Mouse (Mus musculus) embryo, embryonic 10 days (tissue): ENCODE measurements around the gene Fer1l5.
A peak's percentile ranks its signal among the peaks of the same experiment; 100 is the strongest.

Experiments
- DNase-seq: peaks from one replicate; pipeline ENCODE4 v3.0.0-alpha.2; 2015; ENCODE audit warnings: low spot score

Fer1l5 gene

DNA sequence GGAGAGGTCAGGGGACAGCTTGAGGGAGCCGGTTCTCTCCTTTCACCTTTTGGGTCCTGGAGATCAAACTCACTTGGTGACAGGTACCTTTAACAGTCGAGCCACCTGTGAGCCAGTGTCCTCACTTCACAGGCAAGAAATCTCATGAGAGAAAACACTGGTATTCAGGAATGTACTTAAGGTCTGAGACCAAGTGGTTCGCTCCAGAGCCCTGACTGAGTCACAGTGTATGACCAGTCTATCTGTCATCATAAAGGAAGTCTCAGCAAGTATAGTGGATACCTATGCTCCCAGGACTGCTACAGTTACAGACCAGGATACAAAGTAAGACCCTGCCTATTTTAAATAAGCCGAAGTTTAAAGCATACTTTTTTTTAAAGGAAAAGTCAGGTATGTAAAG, 60.9 kb downstream of the Fer1l5 start:
- no peak for DNase-seq

DNA sequence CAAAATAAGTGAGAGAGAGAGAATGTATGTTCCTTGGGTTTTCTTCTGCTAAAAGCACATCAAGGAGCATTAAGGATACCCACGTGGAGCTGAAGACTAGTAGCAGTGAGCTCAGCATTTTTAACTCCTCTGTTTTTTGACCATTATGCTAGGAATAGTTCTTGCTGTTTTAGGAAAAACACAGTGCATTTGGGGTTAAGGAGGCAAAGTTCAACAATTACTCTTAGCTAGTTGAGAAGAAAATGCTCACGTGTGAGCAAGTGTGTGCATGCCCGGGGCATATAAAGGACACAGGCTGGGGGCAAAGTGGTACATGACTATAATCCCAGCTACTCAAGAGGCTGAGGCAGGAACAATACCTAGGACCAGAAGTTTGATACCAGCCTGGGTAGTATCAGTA, 61.5 kb downstream of the Fer1l5 start:
- DNase-seq, result no peak

DNA sequence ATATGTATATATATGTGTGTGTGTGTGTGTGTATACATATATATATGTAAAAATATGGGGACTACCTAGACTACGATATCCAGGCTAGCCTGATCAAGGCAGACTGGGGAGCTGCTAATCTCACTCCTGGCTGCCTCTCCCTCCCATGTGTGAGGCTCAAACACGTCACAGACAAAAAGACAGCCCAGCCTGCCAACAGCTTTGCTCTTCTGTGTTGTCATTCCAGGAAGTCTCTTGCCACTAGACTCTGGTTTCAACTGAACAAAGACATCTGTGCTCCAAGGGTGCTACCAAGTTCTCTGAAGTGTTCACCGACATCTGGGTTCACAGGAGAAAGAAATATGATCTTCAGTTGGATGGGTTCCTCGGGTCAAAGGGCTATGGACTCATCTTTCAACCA, 63.0 kb downstream of the Fer1l5 start:
- no peak for DNase-seq

DNA sequence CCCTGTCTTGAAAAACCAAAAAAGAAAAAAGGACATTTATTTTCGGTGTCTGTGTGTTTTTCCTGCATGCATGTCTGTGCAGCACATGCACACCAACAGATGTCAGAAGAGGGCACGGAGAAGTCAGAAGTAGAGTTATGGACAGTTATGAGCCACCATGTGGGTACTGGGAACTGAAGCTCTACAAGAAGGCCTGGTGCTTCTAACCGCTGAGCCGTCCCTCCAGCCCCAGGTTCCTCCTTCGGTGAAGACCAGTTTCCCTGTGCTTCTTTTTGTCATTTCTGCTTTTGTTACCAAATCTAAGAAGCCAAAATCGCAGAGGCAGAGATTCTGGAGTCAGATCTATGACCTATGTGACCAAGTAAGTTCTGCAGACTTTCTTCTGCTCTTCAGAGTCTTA, 64.4 kb downstream of the Fer1l5 start:
- DNase-seq, result no peak

- DNase-seq, result no peak
Measured at GRCm38 (mm10) chr1:36437223-36437622, 65.1 kb downstream of the Fer1l5 start.

DNA sequence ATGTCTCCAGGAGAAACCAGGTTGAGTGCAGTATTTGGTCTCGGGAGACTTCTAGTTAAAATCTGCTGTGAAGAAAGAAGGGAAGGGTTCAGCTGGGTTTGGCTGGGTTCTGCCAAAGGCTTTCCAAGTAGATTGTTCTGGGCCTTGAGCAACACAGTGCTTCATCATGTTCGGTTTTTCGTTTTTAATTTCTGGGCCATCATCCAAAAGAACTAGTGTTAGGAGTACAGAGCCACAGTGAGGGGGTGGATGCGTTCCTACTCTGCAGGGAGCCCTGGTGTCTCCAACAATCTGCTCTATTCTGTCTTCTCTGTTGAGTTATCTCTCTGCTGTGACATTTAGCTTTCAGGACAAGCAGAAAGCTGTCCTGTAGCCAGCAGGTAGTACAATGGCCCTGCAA, 69.0 kb downstream of the Fer1l5 start:
- no peak for DNase-seq

DNA sequence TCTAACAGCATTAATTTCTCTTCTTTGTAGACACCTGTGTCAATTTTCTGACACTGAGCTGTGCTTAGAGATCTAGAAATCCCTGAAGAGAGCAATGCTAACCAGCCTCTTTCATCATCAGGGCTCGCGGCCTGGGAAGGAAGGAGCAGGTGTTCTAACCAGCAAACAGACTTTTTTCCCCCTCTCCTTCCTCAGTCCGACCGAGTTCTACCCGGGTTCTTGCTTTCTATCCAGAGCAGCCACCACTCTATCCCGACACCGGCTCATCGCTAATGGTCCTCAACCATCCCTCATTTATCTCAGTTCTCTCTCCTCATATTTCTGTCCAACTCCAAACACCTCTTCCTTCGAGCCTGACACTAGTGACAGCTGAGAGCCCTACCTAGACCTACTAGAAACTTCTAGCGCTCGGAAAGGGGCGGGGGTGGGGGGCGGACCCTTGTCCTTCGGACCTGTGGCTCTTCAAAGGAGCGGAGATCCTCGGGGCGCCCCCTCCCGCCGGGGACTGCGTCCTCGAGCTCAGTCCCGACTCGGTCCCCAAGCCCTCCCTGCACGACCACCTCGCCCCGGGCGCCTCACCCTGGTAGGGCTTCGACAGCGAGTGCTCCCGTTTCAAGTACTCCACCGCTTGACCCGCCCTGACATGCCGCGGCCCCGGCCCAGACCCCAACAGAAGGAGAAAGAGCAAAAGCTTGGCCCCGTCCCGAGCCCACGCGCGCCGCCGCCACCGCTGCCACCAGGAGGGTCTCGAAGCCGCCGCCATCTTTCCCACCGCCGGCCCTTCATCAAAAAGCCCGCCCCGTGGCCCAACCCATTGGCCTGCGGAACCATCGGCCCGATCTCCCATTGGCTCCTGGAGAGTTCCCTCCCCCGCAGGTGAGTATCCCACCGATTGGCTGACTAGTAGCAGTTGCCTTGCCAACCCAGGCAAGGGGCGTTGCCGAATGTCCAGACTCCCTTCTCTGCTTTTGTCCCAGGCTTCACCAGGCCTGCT, 72.7 kb downstream of the Fer1l5 start, which contains the start of gene Lman2l:
Lman2l (minus strand) TSS at position 801 of the 994 bp plus-strand sequence.
- DNase-seq, result peak; percentile 98

GRCm38 (mm10) chr1:36445508-36445907, 73.4 kb downstream of the Fer1l5 start:
- DNase-seq, result no peak

DNA sequence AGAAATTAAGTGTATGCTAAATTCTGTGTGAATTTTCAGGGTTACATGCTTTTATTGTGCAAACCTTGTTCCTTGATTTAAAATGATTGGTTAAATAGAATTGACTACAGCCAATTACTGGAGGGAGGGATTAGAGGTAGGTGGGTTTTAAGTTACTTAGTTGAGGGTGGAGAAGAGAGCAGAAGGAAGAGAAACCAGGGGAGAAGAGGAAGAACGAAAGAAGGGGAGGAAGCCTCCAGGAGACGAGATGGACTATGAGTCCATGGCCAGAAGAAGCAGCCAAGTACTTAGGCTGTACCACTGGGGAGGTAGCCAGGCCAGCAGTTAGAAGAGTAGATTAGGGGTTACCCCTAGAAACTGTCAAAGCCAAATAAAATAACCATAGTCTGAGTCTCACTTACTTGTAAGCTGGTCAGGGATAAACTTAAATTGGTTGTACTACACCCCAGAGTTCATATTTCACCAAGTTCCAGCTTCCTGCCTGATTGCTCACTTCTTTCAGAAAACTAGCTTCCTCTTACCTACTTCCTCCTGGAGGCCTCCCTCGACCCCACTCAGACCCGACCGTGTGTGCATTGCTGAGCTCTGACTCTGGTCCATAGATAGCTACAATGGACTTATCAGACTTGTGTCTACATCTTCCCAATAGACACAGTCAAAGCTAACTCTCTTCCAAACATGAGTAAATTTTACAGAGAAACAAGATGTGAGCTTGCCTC, 74.2 kb downstream of the Fer1l5 start:
- no peak for DNase-seq

- DNase-seq, result no peak
Measured at GRCm38 (mm10) chr1:36446841-36447240, 74.8 kb downstream of the Fer1l5 start.

- no peak for DNase-seq
Measured at GRCm38 (mm10) chr1:36454055-36454815, 82.1 kb downstream of the Fer1l5 start.

- DNase-seq, result no peak
Measured at GRCm38 (mm10) chr1:36457388-36458014, 85.4 kb downstream of the Fer1l5 start.

DNA sequence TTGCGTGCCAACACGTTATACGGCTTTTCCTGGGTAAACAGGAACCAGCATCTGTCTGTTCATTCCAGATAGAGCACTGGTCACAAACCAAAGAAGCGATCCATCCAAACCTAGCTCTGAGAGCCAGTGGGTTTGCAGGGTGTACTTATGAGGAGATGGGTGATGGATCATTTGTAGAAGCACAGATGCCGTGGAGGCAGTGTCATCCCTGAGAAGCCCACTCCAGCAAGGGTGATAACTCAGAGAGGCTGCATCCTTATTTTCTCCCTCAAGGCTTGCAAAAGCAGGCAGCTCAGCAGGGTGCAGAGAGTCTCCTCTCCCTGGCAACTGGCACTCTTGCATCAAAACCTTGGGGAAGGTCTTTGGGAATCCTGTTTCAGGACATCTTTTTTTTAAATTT, 86.1 kb downstream of the Fer1l5 start:
- no peak for DNase-seq

- DNase-seq, result no peak
Measured at GRCm38 (mm10) chr1:36461829-36462228, 89.7 kb downstream of the Fer1l5 start.

DNA sequence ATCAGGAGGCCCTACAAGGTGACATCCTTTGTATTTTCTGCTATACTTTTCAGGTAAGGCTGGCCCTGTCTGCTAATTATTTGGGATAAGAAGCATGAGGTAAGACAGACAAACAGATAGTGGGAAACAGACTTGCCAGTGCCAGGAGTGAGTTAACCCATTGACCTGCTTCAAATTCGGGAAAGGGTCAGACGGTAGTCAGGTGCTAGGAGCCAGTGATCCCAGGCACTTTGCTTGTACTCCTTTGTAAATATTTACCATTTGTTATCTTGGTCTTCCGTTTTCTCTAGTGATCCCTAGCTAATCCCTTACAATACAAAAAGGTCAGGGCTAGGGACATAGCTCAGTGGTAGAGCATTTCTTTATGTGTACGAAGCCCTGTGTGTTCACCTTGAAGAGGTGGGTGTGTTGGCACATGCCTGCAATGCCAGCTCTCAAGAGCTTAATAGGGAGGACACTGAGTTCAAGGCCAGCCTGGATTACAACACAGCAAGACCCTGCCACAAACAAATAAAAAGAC, 93.6 kb downstream of the Fer1l5 start:
- DNase-seq, result no peak

DNA sequence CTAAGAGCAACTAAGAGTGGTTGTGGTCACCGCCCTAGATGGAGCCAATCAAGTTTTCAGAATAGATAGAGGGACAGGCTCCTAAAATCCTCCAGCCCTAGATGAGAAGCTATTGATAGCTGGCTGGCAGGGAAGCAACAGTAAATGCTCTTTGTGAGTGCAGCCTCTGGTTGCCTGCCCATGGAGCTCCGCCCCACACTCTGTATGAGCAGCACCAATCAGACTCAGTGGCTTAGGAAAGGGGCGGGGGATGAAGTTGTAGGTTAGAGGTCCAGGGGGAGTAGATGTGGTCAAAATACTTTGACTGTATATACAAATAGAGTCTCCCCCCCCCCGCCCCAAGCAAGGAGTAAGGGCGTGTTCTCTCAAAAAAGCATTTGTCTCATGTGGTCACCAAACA, 95.4 kb downstream of the Fer1l5 start:
- DNase-seq, result no peak

DNA sequence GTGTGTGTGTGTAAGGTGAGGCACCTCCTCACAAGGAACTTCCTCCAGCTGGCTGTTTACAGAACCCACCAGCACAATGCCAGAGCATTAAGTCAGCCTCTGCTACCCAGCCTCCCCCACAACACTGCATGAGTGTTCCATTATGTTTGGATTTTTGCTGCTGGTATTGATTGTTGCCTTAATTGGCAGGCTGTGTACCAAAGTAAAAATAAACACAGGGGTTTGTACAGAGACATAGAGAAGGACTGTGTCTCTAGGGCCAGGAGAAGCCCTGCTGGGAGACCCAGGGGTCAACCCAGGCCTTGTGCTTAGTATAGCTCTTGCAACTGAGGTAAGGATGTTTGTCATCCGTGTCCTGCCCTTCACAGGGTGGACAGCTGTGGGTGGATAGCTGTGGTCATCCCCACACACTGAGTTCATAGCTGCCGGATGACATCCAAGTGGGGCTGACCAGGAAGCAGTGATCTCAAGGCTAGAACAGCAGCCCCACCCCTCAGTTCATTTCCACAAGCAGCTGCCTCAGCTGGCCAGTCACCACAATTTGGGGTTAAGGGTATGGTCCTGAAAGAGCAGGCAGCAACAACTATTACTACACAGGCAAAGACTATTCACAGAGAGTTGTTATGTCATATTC, 97.8 kb downstream of the Fer1l5 start:
- no peak for DNase-seq

DNA sequence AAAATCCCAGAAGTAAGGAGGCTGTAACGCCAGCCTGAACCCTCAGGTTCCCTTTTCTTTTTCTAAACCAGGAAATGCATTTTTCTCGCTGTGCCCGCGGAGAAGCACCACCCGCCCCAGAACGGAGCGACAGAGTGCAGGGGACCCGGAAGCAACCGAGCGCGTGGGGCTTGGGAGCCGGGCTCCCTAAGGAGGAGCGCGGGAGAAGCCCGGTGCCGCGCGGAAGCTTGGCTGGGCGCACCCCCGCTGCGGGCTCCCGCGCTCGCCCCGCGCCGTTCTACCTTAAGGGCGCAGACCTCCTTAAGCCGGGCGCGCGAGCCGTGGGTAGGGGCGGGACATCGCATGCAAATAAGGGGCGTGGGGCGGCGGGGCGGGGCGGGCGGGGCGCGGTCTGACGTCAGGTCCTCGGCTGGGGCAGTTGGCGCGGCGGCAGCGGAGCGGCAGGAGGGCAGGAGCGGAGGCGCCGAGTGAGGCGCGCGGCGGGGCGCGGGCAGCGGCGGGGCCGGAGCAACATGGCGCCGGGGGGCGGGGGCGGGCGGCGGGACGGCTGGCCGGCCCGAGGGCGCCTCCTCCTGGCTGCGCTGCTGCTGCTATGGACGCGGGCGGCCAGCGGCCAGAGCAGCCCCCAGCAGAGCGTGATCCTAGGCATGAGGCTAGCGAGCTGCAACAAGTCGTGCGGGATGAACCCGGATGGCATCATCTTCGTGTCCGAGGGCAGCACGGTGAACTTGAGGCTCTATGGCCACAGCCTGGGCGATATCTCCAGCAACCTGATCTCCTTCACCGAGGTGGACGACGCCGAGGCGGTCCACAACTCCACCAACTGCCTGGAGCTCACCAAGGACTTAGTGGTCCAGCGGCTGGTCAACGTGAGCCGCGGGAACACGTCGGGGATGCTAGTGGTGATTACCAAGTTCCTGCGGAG, 99.4 kb downstream of the Fer1l5 start, which contains the start of gene Cnnm4:
Cnnm4 (plus strand) TSS at position 440 of the 925 bp plus-strand sequence.
- DNase-seq, result peak; percentile 91
